Mouse (Mus musculus) layer of hippocampus, postnatal 10 days (tissue): ENCODE data around the gene Bmp6. TPM values are rescaled to one million over a fixed set of nuclear protein-coding genes. Genes with fewer than 3 reads are reported as not detected.

ENCODE experiments used
- DNase-seq, 2 experiments: peaks; one replicate each; pipeline ENCODE4 v3.0.0; 2021; ENCODE audit warnings: low spot score in 2 of 2
- total RNA-seq, 2 experiments: library from RNA; stranded (reverse); gene quantifications; 2 replicates each; pipeline ENCODE4 v1.2.3; 2021

The Bmp6 gene
- total RNA-seq, 2 experiments from 2014 or later: 6.9 to 8.3 TPM

GRCm38 (mm10) chr13:38353420-38354255 is 8.7 kb downstream of the Bmp6 start:
- no peak for DNase-seq

DNA sequence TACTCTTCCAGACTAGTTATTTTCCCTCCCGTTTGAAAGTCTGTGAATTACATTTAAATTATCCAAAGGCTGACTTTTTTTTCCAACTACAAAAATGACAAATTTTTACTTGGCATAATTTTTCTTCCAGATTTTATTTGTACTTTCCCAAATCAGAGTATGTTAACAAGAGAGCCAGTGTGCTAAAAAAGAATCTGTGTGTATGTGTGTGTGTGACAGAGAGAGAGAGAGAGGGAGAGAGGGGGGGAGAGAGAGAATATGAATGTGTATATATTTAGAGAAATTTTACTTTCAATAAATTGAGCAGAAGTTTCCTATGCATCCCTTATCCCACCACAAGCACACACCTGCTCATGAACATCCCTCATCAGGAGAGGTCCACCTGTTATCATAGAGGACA is 9.4 kb downstream of the Bmp6 start:
- no peak for DNase-seq

GRCm38 (mm10) chr13:38359045-38359444 is 14.1 kb downstream of the Bmp6 start:
- no peak for DNase-seq

DNA sequence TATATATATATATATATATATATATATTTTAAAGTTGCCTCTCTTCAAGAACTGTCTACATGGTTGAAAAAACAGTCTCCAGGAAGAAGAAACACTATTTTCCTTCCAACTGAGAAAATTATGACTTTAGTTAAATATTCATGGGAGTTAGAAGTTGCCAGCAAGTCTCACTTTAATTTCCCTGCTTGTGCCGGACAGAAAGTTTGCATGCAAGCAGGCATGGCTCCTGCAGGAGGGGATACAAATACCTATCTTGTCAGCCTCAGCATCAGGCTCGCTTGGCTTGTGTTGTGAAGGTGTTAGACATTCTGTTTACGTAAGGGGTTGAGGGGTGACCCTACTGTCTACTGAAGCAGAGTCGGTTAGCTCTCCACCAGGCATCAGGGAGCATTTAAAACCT is 17.8 kb downstream of the Bmp6 start:
- no peak for DNase-seq

GRCm38 (mm10) chr13:38363869-38364268 is 19.0 kb downstream of the Bmp6 start:
- no peak for DNase-seq

DNA sequence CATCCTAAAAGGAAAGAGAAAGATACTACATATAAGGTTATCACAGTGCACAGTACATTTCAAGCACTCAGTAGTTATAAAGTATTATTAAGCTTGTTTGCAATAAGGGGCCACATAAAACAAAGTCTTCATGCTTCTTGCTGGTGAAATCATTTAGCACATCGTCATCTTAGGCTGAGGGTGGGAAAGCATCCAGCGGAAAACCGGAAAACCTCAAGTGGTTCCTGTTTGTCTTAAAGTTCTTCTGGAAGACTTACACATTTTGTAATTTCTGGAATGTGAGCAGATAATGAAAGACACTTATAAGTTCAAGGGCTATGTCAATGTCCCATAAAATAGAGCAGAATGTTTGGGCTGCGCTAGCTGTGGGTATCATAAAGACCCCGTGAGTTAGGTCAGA is 24.7 kb downstream of the Bmp6 start:
- DNase-seq: no peak

DNA sequence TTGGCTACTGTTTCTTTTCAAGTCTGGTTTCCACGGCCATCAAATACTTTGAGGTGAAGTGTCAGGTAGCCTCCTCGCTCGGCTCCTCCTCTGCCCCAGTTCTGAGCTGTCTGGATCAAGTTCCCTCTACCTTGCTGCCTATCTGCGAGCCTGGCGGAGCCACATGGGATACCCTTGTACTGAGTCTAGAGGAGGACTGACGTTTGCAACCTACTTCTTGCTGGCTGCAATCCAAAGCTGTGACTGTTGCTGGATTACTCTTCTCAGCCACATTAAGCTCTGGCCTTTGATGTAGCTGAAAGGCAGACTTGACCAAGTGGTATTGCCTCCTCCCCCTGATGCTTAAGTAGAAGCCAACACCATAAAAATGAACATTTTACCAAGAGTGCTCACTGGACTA is 31.2 kb downstream of the Bmp6 start:
- DNase-seq: no peak

DNA sequence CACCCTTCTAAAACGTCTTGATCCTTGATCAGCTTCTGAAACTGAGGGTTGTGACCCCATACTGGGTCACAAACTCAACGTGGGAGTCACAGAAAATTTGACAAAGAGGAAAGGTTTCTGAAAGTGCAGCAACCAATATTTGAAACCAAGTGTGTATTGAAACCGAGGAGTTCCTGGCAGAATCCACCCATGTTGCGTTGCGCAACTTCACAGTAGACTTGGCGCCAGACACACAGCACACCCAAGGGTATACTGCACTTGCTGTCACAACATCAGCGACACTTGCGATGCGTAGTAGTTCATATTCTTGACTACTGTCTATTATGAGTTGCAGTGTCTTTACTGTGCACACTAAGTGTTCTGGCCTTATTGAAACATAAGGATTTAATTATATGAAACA is 32.4 kb downstream of the Bmp6 start:
- DNase-seq: no peak

GRCm38 (mm10) chr13:38379806-38380205 is 34.9 kb downstream of the Bmp6 start:
- no peak for DNase-seq

GRCm38 (mm10) chr13:38386035-38386559 is 41.2 kb downstream of the Bmp6 start:
- no peak for DNase-seq

DNA sequence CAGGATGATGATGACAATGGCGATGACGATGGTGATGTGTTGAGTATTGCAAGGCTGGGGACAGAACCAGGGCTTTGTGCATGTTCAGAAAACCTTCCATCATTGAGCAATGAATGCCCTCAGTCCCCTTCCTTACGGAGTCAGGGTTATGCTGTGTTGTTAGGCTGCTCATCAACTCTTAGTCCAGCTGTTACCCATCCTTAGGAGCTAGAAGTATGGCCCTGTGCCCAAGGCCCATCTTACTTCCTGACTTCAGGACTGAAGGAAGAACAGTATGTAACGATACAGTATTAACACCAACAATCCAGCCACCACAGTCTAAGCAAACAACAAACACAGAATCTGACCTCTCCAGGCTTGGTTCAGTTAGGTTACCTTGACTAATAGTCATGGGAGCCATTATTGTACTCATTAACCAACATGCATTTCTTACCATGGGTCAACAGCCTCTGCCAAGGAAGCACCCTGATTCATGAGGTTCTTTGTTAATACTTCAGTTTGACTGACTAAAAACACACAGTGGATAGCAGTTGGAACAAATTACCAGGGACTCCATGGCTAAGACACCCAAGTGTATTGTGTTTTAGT is 42.6 kb downstream of the Bmp6 start:
- no peak for DNase-seq

GRCm38 (mm10) chr13:38393444-38393843 is 48.5 kb downstream of the Bmp6 start:
- no peak for DNase-seq

DNA sequence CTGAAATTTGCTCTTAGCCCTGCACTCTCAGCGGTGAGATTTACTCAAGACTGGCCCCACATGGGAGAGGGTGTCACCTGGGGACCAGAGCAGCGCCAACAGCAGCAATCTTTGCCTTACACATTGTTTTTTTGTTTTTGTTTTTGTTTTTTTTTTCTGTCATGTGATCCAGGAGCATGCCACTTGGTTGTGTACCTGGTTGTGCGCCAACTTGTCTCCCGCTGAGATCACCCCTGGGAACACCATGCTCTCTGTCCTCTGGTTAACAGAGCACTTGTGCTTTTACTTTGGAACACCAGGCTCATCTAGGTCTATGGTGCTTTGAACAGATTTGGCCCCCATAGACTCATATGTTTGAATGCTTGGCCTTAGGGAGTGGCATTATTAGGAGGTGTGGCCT is 50.1 kb downstream of the Bmp6 start:
- DNase-seq: no peak

DNA sequence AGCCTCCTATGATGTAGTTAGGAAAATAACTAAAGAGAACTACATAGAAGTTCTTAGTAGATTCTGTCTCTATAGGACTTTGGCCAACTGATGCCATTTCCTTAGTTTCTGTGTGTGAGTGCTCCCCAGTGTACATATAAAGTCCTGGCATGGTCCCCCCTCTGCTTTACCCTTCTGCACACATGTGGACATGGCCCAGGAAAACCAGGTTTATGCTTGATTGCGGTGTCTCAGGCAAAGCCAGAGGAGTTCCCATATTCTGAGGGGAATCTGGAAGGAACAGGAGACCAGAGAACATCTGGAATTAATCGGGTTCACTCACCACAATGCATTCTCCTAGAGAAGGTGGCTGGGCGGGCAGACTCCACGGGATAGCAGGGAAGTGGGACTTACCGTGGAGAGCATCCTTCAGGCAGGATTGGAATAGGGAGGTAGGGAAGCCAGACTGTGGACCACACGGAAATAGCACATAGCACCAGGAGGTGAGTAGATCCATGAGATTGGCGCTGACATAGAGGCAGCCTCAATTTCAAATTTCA is 52.2 kb downstream of the Bmp6 start:
- no peak for DNase-seq

GRCm38 (mm10) chr13:38398658-38399057 is 53.8 kb downstream of the Bmp6 start:
- DNase-seq: no peak

DNA sequence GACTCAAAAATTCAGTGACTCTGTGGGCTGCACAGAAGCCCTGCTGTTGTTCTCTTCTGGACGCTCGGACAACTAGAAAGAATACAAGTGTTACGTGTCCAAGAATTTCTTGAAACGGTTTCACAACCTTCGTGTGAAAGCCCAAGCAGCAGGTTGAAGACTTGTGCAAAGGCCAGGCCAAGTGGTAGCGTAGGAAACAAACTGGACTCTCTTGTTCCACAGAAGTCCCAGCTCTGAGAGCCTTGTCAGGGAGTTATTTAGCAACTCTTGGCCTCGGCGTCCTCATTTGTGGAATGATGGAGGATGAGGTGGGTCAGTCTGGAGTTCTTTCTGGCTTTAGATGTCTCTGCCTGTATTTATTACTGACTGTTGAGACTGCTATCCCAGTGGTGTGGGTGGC is 55.8 kb downstream of the Bmp6 start:
- no peak for DNase-seq

DNA sequence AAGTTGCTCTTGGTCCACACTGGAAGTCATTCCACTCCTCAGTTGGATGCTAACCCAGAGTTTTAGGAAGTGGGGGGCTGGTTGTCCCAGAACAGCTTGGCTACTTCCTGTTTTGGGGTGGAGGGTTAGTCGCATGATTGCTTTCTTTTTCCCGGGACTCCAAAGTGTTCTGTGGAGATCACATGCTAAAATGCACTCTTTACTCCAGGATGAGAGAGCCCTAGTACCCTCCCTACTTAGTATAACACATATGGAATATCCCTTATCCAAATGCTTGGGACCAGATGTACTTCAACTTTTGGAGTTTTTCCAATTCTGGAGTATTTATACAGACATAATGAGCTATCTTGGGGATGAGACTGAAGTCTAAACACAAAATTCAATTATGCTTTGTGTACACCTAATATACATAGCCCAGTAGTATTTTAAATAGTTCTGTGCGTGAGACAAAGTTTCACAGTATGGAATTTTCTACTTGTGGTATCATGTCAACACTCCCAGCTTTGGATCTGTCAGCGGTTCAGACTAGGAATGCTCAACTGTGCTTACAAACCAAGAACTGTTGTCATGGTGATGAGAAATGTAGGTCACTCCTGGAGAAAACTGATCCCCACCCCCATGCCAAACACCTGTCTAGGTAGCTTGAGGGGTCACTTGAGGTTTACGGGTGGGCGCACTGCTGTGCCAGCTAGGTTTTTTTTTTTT is 62.9 kb downstream of the Bmp6 start:
- no peak for DNase-seq

- no peak for DNase-seq
Measured at GRCm38 (mm10) chr13:38408636-38409035, 63.7 kb downstream of the Bmp6 start.

DNA sequence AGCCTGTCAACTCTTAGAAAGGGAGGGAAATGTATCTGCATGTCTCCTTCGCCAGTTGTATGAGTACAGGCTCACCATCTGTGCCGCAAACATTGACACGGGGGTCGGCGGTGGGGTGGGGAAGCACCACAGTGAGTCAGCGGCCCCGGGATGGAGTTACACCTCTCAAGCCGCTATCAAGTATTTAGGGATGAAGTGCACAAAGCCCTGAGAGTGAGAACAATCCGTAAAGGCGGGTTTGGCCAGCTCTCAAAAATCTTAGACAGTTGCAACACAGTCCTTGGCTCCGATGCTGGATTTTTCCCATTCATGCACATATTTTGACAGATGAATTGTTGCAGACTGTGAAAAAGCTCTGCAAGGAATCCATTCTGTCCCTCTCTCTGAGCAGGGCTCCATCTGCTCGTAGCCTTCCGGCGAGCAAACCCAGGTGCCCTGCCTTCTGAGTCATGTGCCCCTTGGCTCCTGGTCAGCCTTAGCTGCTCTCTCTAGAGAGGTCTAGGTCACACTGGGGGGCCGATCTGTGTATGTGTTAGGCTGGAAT is 65.5 kb downstream of the Bmp6 start:
- DNase-seq: peak; percentile 60 to 67

- no peak for DNase-seq
Measured at GRCm38 (mm10) chr13:38419781-38420180, 74.9 kb downstream of the Bmp6 start.

DNA sequence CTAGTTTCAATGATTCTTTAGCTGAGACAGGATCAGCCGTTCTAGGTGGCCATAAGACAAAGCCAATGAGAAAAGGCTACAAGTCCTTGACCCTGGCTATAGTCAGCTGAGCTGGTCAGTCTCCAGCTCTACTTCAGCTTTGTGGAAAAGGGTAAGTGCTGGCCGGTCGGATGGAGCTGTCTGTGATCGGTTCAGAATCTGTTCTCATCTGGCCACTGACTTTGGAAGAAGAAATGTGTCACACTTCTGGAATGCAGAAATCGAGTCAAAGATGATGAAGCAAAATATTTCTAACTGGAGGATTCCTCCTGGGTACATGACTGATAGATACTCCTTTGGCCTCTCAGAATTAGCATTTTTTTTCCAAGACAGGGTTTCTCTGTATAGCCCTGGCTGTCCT is 77.6 kb downstream of the Bmp6 start:
- no peak for DNase-seq

DNA sequence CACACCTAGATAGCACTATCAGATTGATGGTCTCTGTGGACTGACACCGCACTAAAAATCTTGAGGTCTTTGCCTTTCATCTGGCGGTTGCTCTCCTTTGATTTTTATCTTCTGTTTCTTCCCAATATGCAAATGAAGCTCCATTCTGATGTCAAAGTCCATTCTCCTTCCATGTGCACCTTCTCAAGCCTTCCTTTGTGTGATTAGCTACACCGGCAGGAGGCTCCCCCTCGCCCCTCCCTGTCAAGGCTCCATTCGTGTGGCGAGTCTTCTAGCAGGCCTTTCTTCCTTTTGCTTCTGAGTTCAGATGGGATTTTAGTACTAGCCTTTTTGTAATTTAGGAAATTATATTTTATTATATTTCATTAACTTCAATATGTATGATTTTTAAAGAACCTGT is 80.4 kb downstream of the Bmp6 start:
- no peak for DNase-seq
